Mouse (Mus musculus): ENCODE data around the gene Mob3c.

Mob3c gene

DNA sequence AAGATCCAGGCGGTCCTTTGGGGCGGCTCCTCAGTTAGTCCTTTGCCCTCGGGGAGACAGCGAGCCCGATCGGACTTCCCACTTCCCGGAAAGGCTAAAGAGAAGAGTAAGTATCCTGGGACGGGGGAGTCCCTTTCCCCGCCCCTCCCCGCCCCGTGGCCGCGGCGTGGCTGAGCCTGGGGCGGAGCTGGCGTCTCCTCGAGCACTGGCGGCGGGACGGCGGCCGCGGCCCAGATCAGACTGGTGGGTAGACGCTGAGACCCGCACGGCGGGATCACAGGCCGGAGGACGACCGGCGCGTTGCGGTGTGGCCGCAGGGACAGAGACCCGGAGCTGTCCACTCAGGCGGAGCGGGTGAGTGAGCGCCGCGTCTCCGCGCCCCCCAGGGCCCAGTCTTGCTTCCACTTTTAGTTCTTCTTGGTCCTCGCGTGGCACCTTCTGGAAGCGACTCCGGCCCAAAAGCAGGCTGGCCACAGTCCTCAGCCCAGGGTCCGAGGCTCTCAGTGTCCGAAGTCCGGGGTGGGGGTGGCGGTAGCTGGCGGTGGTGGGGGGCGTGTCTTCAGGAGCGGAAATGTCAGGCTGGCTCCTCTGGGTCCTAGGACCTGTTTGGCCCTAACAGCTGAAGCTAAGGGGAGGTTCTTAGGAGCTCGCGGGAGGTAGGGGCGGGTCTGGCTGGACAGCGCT is at the start of gene Mob3c:
TSS of gene Mob3c (plus strand) at position 205 of the 684 bp plus-strand sequence.
- peak; percentile 85 to 90 for DNase-seq

- DNase-seq: no peak
Measured at GRCm38 (mm10) chr4:115780269-115780668, 47.6 kb upstream of the Mob3c start.

DNA sequence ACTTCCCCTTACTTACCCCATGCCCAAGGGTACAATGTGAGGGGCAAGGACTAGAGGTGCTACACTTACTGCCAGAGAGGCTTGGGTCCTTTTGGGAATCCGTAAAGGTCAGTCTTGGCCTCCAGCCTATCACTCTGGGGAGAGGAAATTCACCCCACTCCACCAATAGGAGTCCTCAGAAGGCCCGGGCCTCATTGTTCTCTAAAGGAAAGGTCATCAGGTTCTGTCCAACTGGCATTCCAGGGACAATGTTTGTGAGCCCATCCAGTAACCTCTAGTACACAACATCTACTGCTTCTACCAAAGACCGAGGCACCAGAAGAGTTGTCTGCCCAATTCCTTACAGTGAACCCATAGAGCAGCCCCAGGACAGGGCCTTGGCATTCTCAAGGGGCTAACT is 47.0 kb upstream of the Mob3c start, which contains the start of gene Tex38:
TSS of gene Tex38 (minus strand) at position 101 of the 400 bp plus-strand sequence.
- no peak for DNase-seq

DNA sequence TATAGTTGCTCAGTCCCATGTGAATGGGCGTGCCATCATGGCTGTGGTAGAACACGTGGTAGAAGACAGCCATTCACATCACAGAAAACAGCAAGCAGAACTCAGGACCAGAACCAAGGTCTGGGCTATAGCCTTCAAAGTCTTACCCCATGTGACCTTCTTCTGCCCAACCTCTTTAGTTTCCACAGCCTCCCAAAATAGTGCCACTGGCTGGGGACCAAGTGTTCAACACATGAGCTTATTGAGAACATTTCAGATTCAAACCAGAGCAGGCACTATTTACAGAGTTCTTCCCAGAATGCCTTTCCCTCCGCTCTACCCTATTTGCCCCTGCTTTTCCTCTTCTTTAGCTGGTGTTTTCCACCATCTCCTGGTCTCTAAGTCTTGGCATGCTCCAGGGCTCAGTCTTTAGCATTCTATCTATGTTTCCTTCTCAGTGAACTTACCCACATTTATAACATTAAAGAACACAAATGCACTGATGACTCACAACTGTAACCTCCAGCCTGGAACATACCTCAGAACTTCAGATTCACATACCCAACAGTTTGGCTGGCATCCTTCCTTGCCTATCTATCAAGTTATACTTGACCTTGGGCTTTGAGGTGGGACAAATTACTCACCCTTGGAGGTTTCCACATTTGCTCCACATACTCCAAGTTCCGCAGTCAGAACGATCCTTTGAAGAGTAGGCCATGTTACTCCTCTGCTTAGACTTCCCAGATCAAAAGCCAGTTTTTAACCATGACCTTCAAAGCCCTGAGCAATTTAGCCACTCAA is 45.7 kb upstream of the Mob3c start:
- no peak for DNase-seq

GRCm38 (mm10) chr4:115784769-115785510 is 43.0 kb upstream of the Mob3c start, which contains the start of gene Atpaf1:
Atpaf1 (plus strand) TSS chr4:115784812.
- DNase-seq: peak; percentile 85 to 86

DNA sequence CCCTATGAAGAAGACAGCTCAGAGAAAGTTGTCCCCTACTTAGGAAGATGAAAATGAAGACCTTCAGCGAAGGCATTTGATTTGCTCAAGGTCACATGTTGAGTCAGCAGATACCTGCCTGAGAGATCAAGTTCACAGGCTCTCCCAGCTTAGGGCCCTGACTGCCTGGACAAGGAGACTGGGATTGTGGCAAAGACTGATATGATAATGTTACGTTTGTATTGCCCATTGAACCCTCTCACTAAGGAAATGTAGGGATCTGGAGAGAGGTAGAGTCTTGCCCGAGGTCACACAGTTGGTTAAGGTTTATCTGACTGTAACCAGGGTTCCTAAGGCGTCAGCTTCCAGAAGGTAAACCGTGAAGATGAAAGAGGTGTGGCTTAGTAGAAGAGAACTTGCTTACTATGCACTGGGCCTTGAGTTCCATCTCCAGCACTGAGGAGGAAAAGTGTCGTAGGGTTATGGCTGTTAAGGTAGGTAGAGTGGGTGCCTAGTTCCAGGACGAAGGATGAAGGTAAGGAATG is 42.3 kb upstream of the Mob3c start:
- no peak for DNase-seq

- DNase-seq: no peak
Measured at GRCm38 (mm10) chr4:115790864-115791263, 37.0 kb upstream of the Mob3c start.

GRCm38 (mm10) chr4:115795360-115795759 is 32.5 kb upstream of the Mob3c start:
- DNase-seq: no peak

GRCm38 (mm10) chr4:115799981-115800380 is 27.9 kb upstream of the Mob3c start:
- DNase-seq: no peak

DNA sequence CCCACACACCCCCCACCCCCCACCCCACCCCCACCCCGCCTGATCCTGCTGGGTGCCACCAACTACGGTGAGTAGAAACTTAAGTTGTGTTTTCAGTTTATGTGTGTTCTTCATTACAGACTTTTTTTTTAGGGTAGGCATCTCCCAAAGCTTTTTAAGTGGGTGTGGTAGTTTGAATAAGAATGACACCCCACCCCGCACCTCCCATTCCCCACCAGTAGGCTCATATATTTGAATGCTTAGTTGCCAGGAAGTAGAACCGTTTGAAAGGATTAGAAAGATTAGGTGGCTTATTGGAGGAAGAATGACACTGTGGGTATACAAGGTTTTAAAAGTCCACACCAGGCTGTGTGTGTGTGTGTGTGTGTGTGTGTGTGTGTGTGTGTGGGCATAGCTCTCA is 15.6 kb upstream of the Mob3c start:
- DNase-seq: no peak

GRCm38 (mm10) chr4:115815606-115816005 is 12.3 kb upstream of the Mob3c start:
- DNase-seq: no peak

- DNase-seq: no peak
Measured at GRCm38 (mm10) chr4:115820199-115820598, 7.7 kb upstream of the Mob3c start.

- DNase-seq: no peak
Measured at GRCm38 (mm10) chr4:115820944-115821343, 6.9 kb upstream of the Mob3c start.

- no peak for DNase-seq
Measured at GRCm38 (mm10) chr4:115821431-115821830, 6.5 kb upstream of the Mob3c start.

- DNase-seq: no peak
Measured at GRCm38 (mm10) chr4:115821928-115822327, 6.0 kb upstream of the Mob3c start.

DNA sequence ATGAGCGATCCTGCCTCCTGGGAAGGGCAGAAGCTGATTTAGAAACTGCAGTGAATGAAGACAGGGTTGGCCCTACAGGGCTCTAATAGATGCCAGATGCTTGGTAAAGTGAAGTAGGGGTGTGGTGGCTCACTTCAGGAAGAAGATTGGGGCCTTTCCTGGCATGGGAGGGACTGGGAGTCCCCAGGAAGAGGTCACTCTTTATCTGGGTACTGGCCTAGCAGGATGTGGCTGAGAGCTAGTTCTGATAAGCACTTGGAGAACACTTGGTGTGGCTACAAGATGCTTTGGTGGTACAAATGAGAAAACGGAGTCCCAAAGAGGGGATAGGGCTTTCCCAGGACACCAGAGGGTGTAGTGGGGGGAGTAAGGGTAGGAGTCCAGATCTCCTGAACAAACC is 3.7 kb upstream of the Mob3c start:
- DNase-seq: no peak

- DNase-seq: no peak
Measured at GRCm38 (mm10) chr4:115825271-115825670, 2.6 kb upstream of the Mob3c start.

GRCm38 (mm10) chr4:115827066-115827465 is 826 bp upstream of the Mob3c start:
- no peak for DNase-seq

DNA sequence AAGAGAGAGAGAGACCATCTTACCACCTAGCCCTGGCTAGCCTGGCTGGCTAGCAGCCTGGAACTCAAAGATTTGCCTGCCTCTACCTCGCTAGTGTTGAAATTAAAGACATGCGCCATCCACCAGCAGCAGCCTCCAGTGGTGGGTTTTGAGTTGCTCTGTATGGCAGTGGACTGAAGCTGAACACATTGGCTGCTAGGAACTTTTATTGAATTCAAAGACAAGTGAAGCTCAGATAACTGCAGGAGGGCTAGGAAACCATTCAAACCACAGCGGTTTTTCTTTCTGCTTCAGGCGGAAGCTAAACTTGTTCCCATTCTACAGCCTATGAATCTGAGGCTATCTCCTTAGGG is 381 bp upstream of the Mob3c start:
- DNase-seq: no peak

DNA sequence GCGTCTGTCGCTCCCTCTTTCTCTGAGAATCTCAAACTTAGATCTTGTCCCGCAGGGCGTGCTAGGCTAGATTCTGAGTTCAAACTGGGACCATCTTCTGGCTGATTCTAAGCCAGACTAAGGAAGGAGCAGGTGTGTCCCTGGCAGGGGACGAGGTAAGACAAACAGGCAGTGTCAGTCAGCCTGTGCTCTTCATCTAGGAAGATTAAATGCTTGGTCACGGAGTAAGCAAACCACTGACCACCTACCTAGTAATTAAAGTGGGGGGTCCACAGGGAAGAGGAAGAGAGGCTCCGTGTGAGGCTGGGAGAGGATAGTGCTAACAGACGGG is 645 bp downstream of the Mob3c start:
- DNase-seq: no peak

- DNase-seq: peak in 1 of 2 experiments; percentile 34
Measured at GRCm38 (mm10) chr4:115830491-115830890, 2.6 kb downstream of the Mob3c start.

DNA sequence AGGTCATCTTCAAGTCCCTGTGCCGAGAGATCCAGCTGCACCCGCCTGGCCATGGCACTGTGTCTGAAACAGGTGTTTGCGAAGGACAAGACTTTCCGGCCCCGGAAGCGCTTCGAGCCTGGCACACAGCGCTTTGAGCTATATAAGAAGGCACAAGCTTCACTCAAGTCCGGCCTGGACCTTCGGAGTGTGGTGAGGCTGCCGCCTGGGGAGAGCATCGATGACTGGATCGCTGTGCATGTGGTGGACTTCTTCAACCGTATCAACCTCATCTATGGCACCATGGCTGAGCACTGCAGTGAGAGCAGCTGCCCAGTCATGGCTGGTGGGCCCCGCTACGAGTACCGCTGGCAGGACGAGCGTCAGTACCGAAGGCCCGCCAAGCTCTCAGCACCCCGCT is 3.3 kb downstream of the Mob3c start:
- no peak for DNase-seq

DNA sequence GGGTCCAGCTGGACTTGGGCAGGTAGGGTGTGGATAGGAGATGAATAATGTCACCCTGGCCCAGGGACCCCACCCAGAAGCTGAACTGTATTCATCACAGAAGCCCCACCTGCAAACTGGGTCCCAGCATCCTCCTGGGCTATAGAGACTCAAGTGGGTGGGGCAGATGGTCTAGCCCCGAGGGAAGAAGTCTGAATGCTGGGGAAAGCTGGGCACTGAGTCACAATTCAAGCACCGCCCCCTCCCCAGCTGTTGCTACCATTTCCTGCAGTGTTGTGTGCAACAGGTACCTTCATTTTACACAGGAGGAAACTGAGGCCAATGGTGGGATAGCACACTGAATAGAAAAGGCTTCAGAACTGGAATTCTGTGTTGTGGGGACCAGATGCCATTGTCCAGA is 4.1 kb downstream of the Mob3c start:
- DNase-seq: no peak

- no peak for DNase-seq
Measured at GRCm38 (mm10) chr4:115835576-115835975, 7.7 kb downstream of the Mob3c start.
